Mouse (Mus musculus) limb, embryonic 12.5 days (tissue): ENCODE results near the gene Washc4. TPM values are rescaled to one million over a fixed set of nuclear protein-coding genes. Genes with fewer than 3 reads are reported as not detected.

Experiments
- ATAC-seq: fragments of 200-750 bp; cut with Nextera tagmentation; 2 replicates; pipeline ENCODE4 v1.8.0; 2017; ENCODE audit warnings: low read depth, moderate TSS enrichment; ENCODE audit not compliant: insufficient number of reproducible peaks, insufficient read depth, low FRiP score, low TSS enrichment
- H3K27ac ChIP-seq: fragments of 300-500 bp; sonication (generic); 2 replicates; pipeline ENCODE4 v1.5.1; 2016; ENCODE audit warnings: mild to moderate bottlenecking, moderate library complexity
- H3K27me3 ChIP-seq: fragments of 300-500 bp; sonication (generic); 2 replicates; pipeline ENCODE4 v1.6.1; 2016; ENCODE audit warnings: mild to moderate bottlenecking, moderate library complexity
- H3K36me3 ChIP-seq: fragments of 300-500 bp; sonication (generic); 2 replicates; pipeline ENCODE4 v1.6.1; 2016; ENCODE audit warnings: mild to moderate bottlenecking, moderate library complexity
- H3K4me1 ChIP-seq: fragments of 300-500 bp; sonication (generic); replicated peaks from 2 replicates; pipeline ENCODE4 v1.6.1; 2016
- H3K4me2 ChIP-seq: fragments of 300-500 bp; sonication (generic); 2 replicates; pipeline ENCODE4 v1.6.1; 2016; ENCODE audit warnings: mild to moderate bottlenecking, moderate library complexity
- H3K4me3 ChIP-seq: fragments of 300-500 bp; sonication (generic); replicated peaks from 2 replicates; pipeline ENCODE4 v1.5.1; 2016; ENCODE audit warnings: mild to moderate bottlenecking
- H3K9ac ChIP-seq: fragments of 300-500 bp; sonication (generic); replicated peaks from 2 replicates; pipeline ENCODE4 v1.6.1; 2016; ENCODE audit warnings: mild to moderate bottlenecking, moderate library complexity
- H3K9me3 ChIP-seq: fragments of 300-500 bp; sonication (generic); 2 replicates; pipeline ENCODE4 v1.6.1; 2016; ENCODE audit warnings: mild to moderate bottlenecking, moderate library complexity
- WGBS: fragments of 180-500 bp; shearing (Covaris S2); methylation state at CpG from one replicate; pipeline ENCODE4 v1.1.7; 2016; 5-methylcytosine and 5-hydroxymethylcytosine counted together
- polyA plus RNA-seq: library from polyadenylated mRNA; unstranded; fragments of >200 nt; fragmentation: Nextera tagmentation; extraction: Ambion mirVana; gene quantifications from 2 replicates; pipeline ENCODE4 v1.2.1, GENCODE M21; 2016

Washc4 gene
- polyA plus RNA-seq, 1 experiment from 2014 or later, result 39.1 TPM

GRCm38 (mm10) chr10:83624841-83625240, 81.3 kb downstream of the Washc4 start:
- no peak overlapping the region for H3K4me2 ChIP-seq
- WGBS, result 91% methylated on average over 12 of the region's 12 CpGs
- H3K27me3 ChIP-seq, result no peaks in the 10 kb centered on the region
- ATAC-seq, result no peak
- H3K27ac ChIP-seq, result no peak overlapping the region
- peaks cover 78% of the 10 kb centered on the region for H3K36me3 ChIP-seq
- no peaks in the 10 kb centered on the region for H3K4me1 ChIP-seq
- H3K9ac ChIP-seq, result no peak overlapping the region
- H3K4me3 ChIP-seq, result no peak overlapping the region
- no peaks in the 10 kb centered on the region for H3K9me3 ChIP-seq

DNA sequence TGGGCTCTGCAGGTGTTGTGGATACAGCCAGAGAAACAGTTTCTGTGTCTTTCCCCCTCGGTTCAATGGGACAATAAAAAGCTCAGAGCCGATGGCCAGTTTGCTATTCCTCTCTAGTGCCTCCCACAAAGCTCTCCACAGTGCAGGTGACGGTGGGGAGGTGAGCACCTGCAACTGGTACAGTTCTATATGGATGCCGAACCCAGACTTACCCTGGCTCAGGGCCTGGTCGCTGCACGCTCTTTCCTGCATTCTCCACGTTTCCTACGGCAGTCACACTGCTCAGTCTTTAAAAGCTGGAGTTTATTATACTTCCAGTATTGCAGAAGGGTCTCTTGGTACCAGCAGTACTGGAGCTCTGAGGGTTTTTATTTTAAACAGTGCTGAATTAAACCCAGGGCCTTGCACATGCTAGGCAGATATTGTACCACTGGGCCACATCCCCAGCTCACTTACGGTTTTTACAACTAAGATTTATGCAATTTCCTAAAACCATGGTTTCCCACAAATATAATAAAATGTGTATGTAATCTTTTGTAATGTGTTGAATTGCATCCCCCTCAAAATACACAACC, 83.6 kb downstream of the Washc4 start:
- no peak for ATAC-seq
- Histone ChIP-seq H3K9ac (no peak overlapping the region), H3K4me3 (no peak overlapping the region), H3K27me3 (no peaks in the 10 kb centered on the region), H3K9me3 (no peaks in the 10 kb centered on the region), H3K27ac (no peak overlapping the region), H3K36me3 (peaks cover 68% of the 10 kb centered on the region), H3K4me1 (no peaks in the 10 kb centered on the region), H3K4me2 (no peak overlapping the region)
- 84% methylated on average over 9 of the region's 9 CpGs for WGBS

DNA sequence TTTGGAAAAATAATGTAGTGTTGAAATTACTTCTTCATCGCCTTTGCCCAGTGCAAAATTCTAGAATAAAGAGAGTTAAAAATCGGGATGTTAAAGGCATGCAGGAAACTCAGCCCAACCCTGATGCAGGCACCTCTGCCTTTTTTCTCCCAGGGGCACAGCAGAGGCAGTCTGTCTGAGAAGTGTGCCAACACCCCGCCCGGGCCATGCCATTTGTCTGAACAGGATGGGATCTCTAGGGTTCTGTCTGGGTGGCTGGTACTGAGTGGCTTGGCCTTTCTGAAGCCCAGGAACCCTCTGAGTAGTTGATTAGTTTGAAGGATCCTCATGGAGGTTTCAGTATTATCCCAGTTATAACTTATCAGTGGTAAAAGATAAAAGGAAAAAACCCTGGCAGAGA, 84.7 kb downstream of the Washc4 start:
- no peak for ATAC-seq
- H3K4me1 ChIP-seq, result no peaks in the 10 kb centered on the region
- no peaks in the 10 kb centered on the region for H3K9me3 ChIP-seq
- peaks cover 72% of the 10 kb centered on the region for H3K36me3 ChIP-seq
- no peak overlapping the region for H3K27ac ChIP-seq
- H3K4me2 ChIP-seq, result no peak overlapping the region
- no peak overlapping the region for H3K9ac ChIP-seq
- no peaks in the 10 kb centered on the region for H3K27me3 ChIP-seq
- H3K4me3 ChIP-seq, result no peak overlapping the region
- 91% methylated on average over 4 of the region's 4 CpGs for WGBS

GRCm38 (mm10) chr10:83629190-83629781, 85.7 kb downstream of the Washc4 start:
- Histone ChIP-seq H3K9me3 (no peaks in the 10 kb centered on the region), H3K4me2 (no peak overlapping the region), H3K4me1 (no peaks in the 10 kb centered on the region), H3K27ac (no peak overlapping the region), H3K4me3 (no peak overlapping the region), H3K27me3 (no peaks in the 10 kb centered on the region), H3K9ac (no peak overlapping the region), H3K36me3 (peaks cover 65% of the 10 kb centered on the region)
- ATAC-seq, result no peak
- WGBS, result 89% methylated on average over 12 of the region's 12 CpGs

- H3K9me3 ChIP-seq, result no peaks in the 10 kb centered on the region
- H3K9ac ChIP-seq, result no peak overlapping the region
- no peaks in the 10 kb centered on the region for H3K27me3 ChIP-seq
- H3K4me3 ChIP-seq, result no peak overlapping the region
- H3K4me1 ChIP-seq, result peaks cover 4% of the 10 kb centered on the region
- H3K36me3 ChIP-seq, result peaks cover 59% of the 10 kb centered on the region
- H3K27ac ChIP-seq, result no peak overlapping the region
- H3K4me2 ChIP-seq, result no peak overlapping the region
- 96% methylated on average over 5 of the region's 5 CpGs for WGBS
- ATAC-seq, result no peak
Observed at GRCm38 (mm10) chr10:83629878-83630277, 86.3 kb downstream of the Washc4 start.

DNA sequence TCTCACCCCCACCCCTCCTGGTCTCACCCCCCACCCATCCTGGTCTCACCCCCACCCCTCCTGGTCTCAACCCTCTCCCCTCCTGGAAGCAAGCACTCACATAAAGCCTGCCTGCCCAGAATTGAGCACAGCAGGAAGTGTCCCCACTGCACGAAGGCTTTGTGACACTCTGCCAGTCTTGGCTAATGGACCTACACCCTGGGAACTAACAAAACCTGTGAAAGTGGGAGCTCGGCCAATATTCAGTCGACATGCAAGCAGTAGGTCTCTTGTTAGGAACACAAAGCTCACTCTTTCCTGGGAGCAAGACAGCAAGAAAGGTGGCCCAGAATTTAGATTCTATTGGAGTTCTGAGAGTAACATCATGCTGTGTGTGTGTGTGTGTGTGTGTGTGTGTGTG, 87.3 kb downstream of the Washc4 start:
- no peak overlapping the region for H3K9ac ChIP-seq
- H3K4me1 ChIP-seq, result peaks cover 8% of the 10 kb centered on the region
- no peak overlapping the region for H3K4me2 ChIP-seq
- H3K27me3 ChIP-seq, result no peaks in the 10 kb centered on the region
- WGBS, result 69% methylated on average over 3 of the region's 3 CpGs
- H3K9me3 ChIP-seq, result no peaks in the 10 kb centered on the region
- no peak overlapping the region for H3K27ac ChIP-seq
- ATAC-seq, result no peak
- H3K36me3 ChIP-seq, result peaks cover 49% of the 10 kb centered on the region
- no peak overlapping the region for H3K4me3 ChIP-seq

- no peaks in the 10 kb centered on the region for H3K27me3 ChIP-seq
- peaks cover 41% of the 10 kb centered on the region for H3K36me3 ChIP-seq
- 88% methylated on average over 10 of the region's 10 CpGs for WGBS
- H3K4me3 ChIP-seq, result no peak overlapping the region
- H3K4me2 ChIP-seq, result no peak overlapping the region
- H3K9me3 ChIP-seq, result no peaks in the 10 kb centered on the region
- H3K27ac ChIP-seq, result no peak overlapping the region
- H3K4me1 ChIP-seq, result peaks cover 8% of the 10 kb centered on the region
- no peak for ATAC-seq
- H3K9ac ChIP-seq, result no peak overlapping the region
Observed at GRCm38 (mm10) chr10:83631775-83632174, 88.2 kb downstream of the Washc4 start.

DNA sequence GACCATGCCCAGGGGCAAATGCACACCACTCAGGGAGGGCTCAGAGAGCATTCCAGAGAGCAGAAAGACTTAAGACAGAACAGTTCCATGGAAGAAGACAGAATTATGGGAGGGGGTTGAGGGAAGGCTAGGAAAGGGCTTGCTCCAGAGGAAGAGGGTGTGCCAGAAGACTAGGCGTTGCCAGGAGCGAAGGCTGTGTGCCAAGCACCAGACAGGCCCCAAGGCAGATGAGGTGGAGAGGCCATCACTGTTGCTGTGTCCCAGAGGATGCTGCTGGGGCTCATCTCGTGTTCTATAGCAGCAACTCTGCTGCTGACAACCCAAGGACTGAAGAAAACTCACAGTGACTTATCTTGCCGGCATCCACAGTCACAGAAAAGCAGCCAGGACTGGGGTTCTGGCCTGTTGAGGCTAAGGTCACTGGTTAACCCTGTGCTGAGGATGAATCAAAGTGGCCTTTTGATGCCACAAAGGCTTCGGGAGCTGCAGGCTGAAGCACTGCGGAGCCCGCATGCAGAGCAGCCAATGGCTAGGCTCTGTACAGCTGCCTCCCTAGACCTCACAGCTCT, 89.3 kb downstream of the Washc4 start:
- H3K4me2 ChIP-seq, result no peak overlapping the region
- H3K9me3 ChIP-seq, result no peaks in the 10 kb centered on the region
- no peak for ATAC-seq
- H3K4me1 ChIP-seq, result peaks cover 10% of the 10 kb centered on the region
- peaks cover 38% of the 10 kb centered on the region for H3K36me3 ChIP-seq
- H3K9ac ChIP-seq, result no peak overlapping the region
- H3K27ac ChIP-seq, result no peak overlapping the region
- WGBS, result 78% methylated on average over 7 of the region's 7 CpGs
- H3K4me3 ChIP-seq, result no peak overlapping the region
- H3K27me3 ChIP-seq, result no peaks in the 10 kb centered on the region

DNA sequence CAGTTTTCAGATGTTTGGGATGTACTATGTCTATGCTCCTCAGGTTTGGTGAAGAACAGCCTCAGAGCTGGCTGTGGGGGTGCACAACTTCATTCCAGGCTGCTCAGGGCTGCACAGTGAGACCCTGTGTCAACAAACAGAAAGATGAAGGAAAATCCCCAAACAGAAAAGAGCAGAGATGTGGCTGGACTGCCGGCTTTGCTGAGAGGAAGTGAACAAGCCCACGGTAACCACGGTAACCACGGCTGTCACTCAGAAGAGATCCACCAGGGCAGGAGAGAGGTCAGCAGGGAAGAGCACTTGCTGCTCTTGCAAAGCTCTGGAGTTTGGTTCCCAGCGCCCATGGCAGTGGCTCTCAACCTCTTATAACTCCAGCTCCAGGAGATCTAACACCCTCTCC, 90.9 kb downstream of the Washc4 start:
- Histone ChIP-seq H3K9me3 (no peaks in the 10 kb centered on the region), H3K4me1 (peaks cover 10% of the 10 kb centered on the region), H3K4me2 (no peak overlapping the region), H3K36me3 (peaks cover 34% of the 10 kb centered on the region), H3K4me3 (no peak overlapping the region), H3K9ac (no peak overlapping the region), H3K27ac (no peak overlapping the region), H3K27me3 (no peaks in the 10 kb centered on the region)
- no peak for ATAC-seq
- WGBS, result 55% methylated on average over 5 of the region's 5 CpGs

GRCm38 (mm10) chr10:83636191-83636590, 92.6 kb downstream of the Washc4 start:
- Histone ChIP-seq H3K27me3 (no peaks in the 10 kb centered on the region), H3K27ac (no peak overlapping the region), H3K9ac (no peak overlapping the region), H3K4me3 (no peak overlapping the region), H3K9me3 (no peaks in the 10 kb centered on the region), H3K4me2 (no peak overlapping the region), H3K36me3 (peaks cover 43% of the 10 kb centered on the region), H3K4me1 (peaks cover 10% of the 10 kb centered on the region)
- ATAC-seq, result no peak
- 93% methylated on average over 2 of the region's 2 CpGs for WGBS

DNA sequence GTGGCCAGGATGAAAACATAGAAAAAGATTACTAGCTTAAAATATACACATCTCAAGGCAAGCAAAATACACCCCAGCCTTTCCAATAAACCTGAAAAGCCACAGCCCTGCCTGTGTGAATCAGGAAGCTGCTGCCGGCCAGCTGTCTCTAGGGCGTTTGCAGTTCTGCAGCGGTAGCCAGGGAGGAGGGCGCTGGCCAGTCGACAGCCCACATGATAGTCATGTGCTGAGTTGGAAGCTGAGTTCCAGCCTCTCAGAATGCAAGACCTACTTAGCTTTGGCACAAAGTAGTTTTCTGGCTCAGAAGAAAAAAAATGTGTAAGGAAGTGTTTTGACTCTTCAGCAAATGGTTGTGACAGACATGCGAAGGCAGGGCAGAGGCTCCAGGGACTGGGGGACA, 93.7 kb downstream of the Washc4 start:
- Histone ChIP-seq H3K4me3 (no peak overlapping the region), H3K4me2 (no peak overlapping the region), H3K27ac (no peak overlapping the region), H3K4me1 (peaks cover 10% of the 10 kb centered on the region), H3K36me3 (peaks cover 34% of the 10 kb centered on the region), H3K9ac (no peak overlapping the region), H3K27me3 (no peaks in the 10 kb centered on the region), H3K9me3 (no peaks in the 10 kb centered on the region)
- 31% methylated on average over 6 of the region's 6 CpGs for WGBS
- ATAC-seq, result no peak
